Mouse (Mus musculus): ENCODE data around the gene Fam131a.
A peak's percentile ranks its signal among the peaks of the same experiment; 100 is the strongest.

GRCm38 (mm10) chr16:20651076-20651946, 41.7 kb upstream of the Fam131a start, which contains the start of gene Psmd2:
- 0 out of 2 replicates have a peak, but pooled peaks have one; percentile 31 for TF ChIP-seq POLR2A (IDR thresholded peaks at IDR 0.05; ENCODE audit: borderline replicate concordance, low read depth, low read length)
- TF ChIP-seq CTCF (IDR thresholded peaks at IDR 0.05; ENCODE audit: low read depth, low read length), result no peak
